ENCODE assay signal across 10 mouse cellular contexts in the genomic region with DNA sequence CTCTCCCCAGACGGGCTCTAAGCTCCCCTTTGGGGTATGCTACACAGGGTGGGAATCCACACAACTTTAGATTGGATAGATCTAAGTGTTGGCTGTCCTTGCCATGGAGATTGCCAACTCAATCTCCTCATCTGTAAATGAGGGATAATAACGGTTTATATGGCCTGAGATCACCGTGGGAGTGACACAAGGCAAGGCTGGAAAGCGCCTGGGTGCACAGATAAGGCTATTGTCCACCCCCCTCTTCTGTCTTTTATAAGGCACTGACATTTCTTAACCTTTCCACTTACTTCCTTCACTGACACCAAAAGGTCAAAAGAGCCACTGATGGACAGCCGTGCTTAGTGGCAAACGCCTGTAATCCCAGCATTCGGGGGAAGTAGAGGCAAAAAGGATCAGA. TPM values are rescaled to one million over a fixed set of nuclear protein-coding genes. Genes with fewer than 3 reads are reported as not detected.
A peak's percentile ranks its signal among the peaks of the same experiment; 100 is the strongest.
DNase-seq lines count a peak whose midpoint lies in the region; ATAC-seq and TF ChIP-seq lines count a peak whose summit lies in the region.
"Had no signal": no experiment of that assay in that cellular context is flagged by ENCODE, and none has a peak within 500 bp of the region (broad histone marks: within the 10 kb centered on the region; RNA-seq: fewer than 3 reads in every experiment).

No protein-coding gene starts in this region.

- no peak for ATAC-seq in megakaryocyte, adult 5-6 weeks (ENCODE audit: poor library complexity, severe bottlenecking)
- ATAC-seq in liver, embryonic 14.5 days (ENCODE audit: insufficient read depth): 0 out of 2 replicates have a peak, but pooled peaks have one; percentile 15
- no peak for ATAC-seq in stomach, embryonic 16.5 days (ENCODE audit: insufficient read depth, low FRiP score)
- ATAC-seq: Patski had no signal

- H3K4me3 ChIP-seq in megakaryocyte, embryonic 14.5 days (replicated peaks): peak overlapping the region; percentile 99
- peak overlapping the region; percentile 76 for H3K4me3 ChIP-seq in hindbrain, embryonic 10.5 days
- peak overlapping the region; percentile 67 to 84 for H3K4me3 ChIP-seq in liver, embryonic 14.5 days (ENCODE audit: insufficient read depth in 1 of 2, low read depth in 2 of 2, low read length in 2 of 2)
- peak overlapping the region; percentile 91 for H3K4me3 ChIP-seq in stomach, embryonic 16.5 days (replicated peaks; ENCODE audit: low read length)

- TF ChIP-seq EP300 in liver, embryonic 14.5 days (IDR thresholded peaks at IDR 0.05; ENCODE audit: low read depth): peak; percentile 56

- WGBS in hindbrain, embryonic 10.5 days: 55% methylated on average over 7 of the region's 7 CpGs
- 16% methylated on average over 7 of the region's 7 CpGs for WGBS in liver, embryonic 14.5 days (ENCODE audit: insufficient replicate concordance)
- WGBS in stomach, embryonic 16.5 days: 56% methylated on average over 7 of the region's 7 CpGs

- TF ChIP-seq CTCF in liver, embryonic 14.5 days (IDR thresholded peaks at IDR 0.05; ENCODE audit: low read depth): no peak

- DNase-seq in hindbrain, embryonic 10.5 days (ENCODE audit: low spot score): no peak
- DNase-seq in liver, embryonic 14.5 days (ENCODE audit: low read depth in 3 of 3, low spot score in 3 of 3): peak in 1 of 3 experiments; percentile 20
- DNase-seq in urinary bladder, postnatal 10 days (ENCODE audit: low spot score): no peak
- DNase-seq in embryo, embryonic 10 days (ENCODE audit: low spot score): no peak
- no peak for DNase-seq in retina, postnatal 1 day
- DNase-seq: cerebellum, adult 9-10 months had no signal

- H3K4me2 ChIP-seq in liver, embryonic 14.5 days (ENCODE audit: low read depth): peak overlapping the region; percentile 99
- peak overlapping the region; percentile 95 for H3K4me2 ChIP-seq in stomach, embryonic 16.5 days (ENCODE audit: low read depth, low read length)

- peaks cover 72% of the 10 kb centered on the region for H3K4me1 ChIP-seq in megakaryocyte, embryonic 14.5 days
- peaks cover 28% of the 10 kb centered on the region for H3K4me1 ChIP-seq in hindbrain, embryonic 10.5 days (replicated peaks)
- peaks cover 8 to 17% of the 10 kb centered on the region in 2 experiments for H3K4me1 ChIP-seq in liver, embryonic 14.5 days (replicated peaks; ENCODE audit: control insufficient read depth in 2 of 2, insufficient read depth in 2 of 2, low read length in 1 of 2)
- H3K4me1 ChIP-seq in stomach, embryonic 16.5 days (ENCODE audit: control insufficient read depth, insufficient read depth, low read length): 0 out of 2 replicates have a peak, but pooled peaks cover 7% of the 10 kb centered on the region

- no peaks in the 10 kb centered on the region for H3K9me3 ChIP-seq in megakaryocyte, embryonic 14.5 days
- H3K9me3 ChIP-seq in hindbrain, embryonic 10.5 days: no peaks in the 10 kb centered on the region
- H3K9me3 ChIP-seq in liver, embryonic 14.5 days (ENCODE audit: control insufficient read depth, low read length): no peaks in the 10 kb centered on the region
- no peaks in the 10 kb centered on the region for H3K9me3 ChIP-seq in stomach, embryonic 16.5 days (replicated peaks; ENCODE audit: control insufficient read depth, low read length)

- H3K27me3 ChIP-seq in megakaryocyte, embryonic 14.5 days (replicated peaks): no peaks in the 10 kb centered on the region
- H3K27me3 ChIP-seq in hindbrain, embryonic 10.5 days (ENCODE audit: insufficient read depth, poor library complexity, severe bottlenecking): no peaks in the 10 kb centered on the region
- H3K27me3 ChIP-seq in liver, embryonic 14.5 days (ENCODE audit: control insufficient read depth, insufficient read depth, low read length): no peaks in the 10 kb centered on the region
- no peaks in the 10 kb centered on the region for H3K27me3 ChIP-seq in stomach, embryonic 16.5 days (ENCODE audit: control insufficient read depth, insufficient read depth, low read length)
- H3K27me3 ChIP-seq: Patski had no signal

- peaks cover 61% of the 10 kb centered on the region for H3K36me3 ChIP-seq in megakaryocyte, embryonic 14.5 days (replicated peaks; ENCODE audit: low read length)
- peaks cover 35% of the 10 kb centered on the region for H3K36me3 ChIP-seq in hindbrain, embryonic 10.5 days
- H3K36me3 ChIP-seq in liver, embryonic 14.5 days (replicated peaks; ENCODE audit: control insufficient read depth, insufficient read depth, low read depth): peaks cover 8% of the 10 kb centered on the region
- no peaks in the 10 kb centered on the region for H3K36me3 ChIP-seq in stomach, embryonic 16.5 days (ENCODE audit: control insufficient read depth, insufficient read depth, low read length)

- peak overlapping the region; percentile 40; the same call in 1 of the 2 replicates for H3K27ac ChIP-seq in hindbrain, embryonic 10.5 days
- H3K27ac ChIP-seq in liver, embryonic 14.5 days: peak overlapping the region; percentile 23
- no peak overlapping the region for H3K27ac ChIP-seq in stomach, embryonic 16.5 days (ENCODE audit: low read length)

- peak overlapping the region; percentile 55 for H3K9ac ChIP-seq in liver, embryonic 14.5 days (replicated peaks)
- no peak overlapping the region for H3K9ac ChIP-seq in stomach, embryonic 16.5 days (ENCODE audit: low read length)

RNA-seq across cellular contexts. Expression of gene Aldh18a1, which starts 1.4 kb away (rescaled TPM):
- 0.67 and 4.4 TPM in 2 replicates for polyA plus RNA-seq in megakaryocyte, embryonic 14.5 days (2012; ENCODE audit: insufficient read depth, low replicate concordance)
- 8.3 and 10.5 TPM in 2 replicates for total RNA-seq in megakaryocyte, adult 5-6 weeks (2015)
- total RNA-seq in megakaryocyte, adult 5-6 weeks (2017): 6.5 and 7.6 TPM in 2 replicates
- 94.3 and 96.1 TPM in 2 replicates for polyA plus RNA-seq in hindbrain, embryonic 10.5 days (2016; fragmentation: Nextera tagmentation; extraction: Ambion mirVana)
- 20.5 and 26.7 TPM in 2 replicates for polyA plus RNA-seq in liver, embryonic 14.5 days (2012; rRNA removed)
- polyA plus RNA-seq in liver, embryonic 14.5 days (2014; fragmentation: Nextera tagmentation; extraction: Ambion mirVana): 25.6 and 30.8 TPM in 2 replicates
- 109 and 110 TPM in 2 replicates for polyA plus RNA-seq in stomach, embryonic 16.5 days (2015; fragmentation: Nextera tagmentation; extraction: Ambion mirVana)

RNA-seq across cellular contexts. Expression of gene Tctn3, which starts 25.1 kb away (rescaled TPM):
- polyA plus RNA-seq in megakaryocyte, embryonic 14.5 days (2012; ENCODE audit: insufficient read depth, low replicate concordance): 1.2 and 2.3 TPM in 2 replicates
- total RNA-seq in megakaryocyte, adult 5-6 weeks (2015): 2.5 and 5.8 TPM in 2 replicates
- total RNA-seq in megakaryocyte, adult 5-6 weeks (2017): 1.6 and 3.2 TPM in 2 replicates
- polyA plus RNA-seq in hindbrain, embryonic 10.5 days (2016; fragmentation: Nextera tagmentation; extraction: Ambion mirVana): 12.2 and 13.7 TPM in 2 replicates
- 1.4 and 1.5 TPM in 2 replicates for polyA plus RNA-seq in liver, embryonic 14.5 days (2012; rRNA removed)
- polyA plus RNA-seq in liver, embryonic 14.5 days (2014; fragmentation: Nextera tagmentation; extraction: Ambion mirVana): 1.5 and 2.1 TPM in 2 replicates
- 9.2 and 9.4 TPM in 2 replicates for polyA plus RNA-seq in stomach, embryonic 16.5 days (2015; fragmentation: Nextera tagmentation; extraction: Ambion mirVana)

RNA-seq across cellular contexts. Expression of gene Entpd1, which starts 25.3 kb away (rescaled TPM):
- polyA plus RNA-seq in megakaryocyte, embryonic 14.5 days (2012; ENCODE audit: insufficient read depth, low replicate concordance): 1.9 TPM in 1 of 2 replicates, not detected in the other
- 21.8 and 22.3 TPM in 2 replicates for total RNA-seq in megakaryocyte, adult 5-6 weeks (2015)
- total RNA-seq in megakaryocyte, adult 5-6 weeks (2017): 44.0 and 51.9 TPM in 2 replicates
- polyA plus RNA-seq in hindbrain, embryonic 10.5 days (2016; fragmentation: Nextera tagmentation; extraction: Ambion mirVana): 4.5 and 5.0 TPM in 2 replicates
- polyA plus RNA-seq in liver, embryonic 14.5 days (2012; rRNA removed): 1.5 and 1.6 TPM in 2 replicates
- 2.5 and 2.8 TPM in 2 replicates for polyA plus RNA-seq in liver, embryonic 14.5 days (2014; fragmentation: Nextera tagmentation; extraction: Ambion mirVana)
- polyA plus RNA-seq in stomach, embryonic 16.5 days (2015; fragmentation: Nextera tagmentation; extraction: Ambion mirVana): 14.0 and 16.2 TPM in 2 replicates
